Mouse (Mus musculus) heart, embryonic 14.5 days (tissue): Measurements from ENCODE around the gene Mrps9. TPM values are rescaled to one million over a fixed set of nuclear protein-coding genes. Genes with fewer than 3 reads are reported as not detected.
A peak's percentile ranks its signal among the peaks of the same experiment; 100 is the strongest.

Experiments used
- ATAC-seq: fragments of 200-750 bp; cut with Nextera tagmentation; 2 replicates; pipeline ENCODE4 v1.8.0; 2017; ENCODE audit warnings: low read depth, moderate TSS enrichment; ENCODE audit not compliant: insufficient number of reproducible peaks, insufficient read depth, low FRiP score
- H3K27ac ChIP-seq, 2 experiments: fragments of 200-500 bp in 1 of 2; fragments of 300-500 bp in 1 of 2; sonication (generic) in 1 of 2; replicated peaks in 1 of 2; 2 replicates each; pipeline ENCODE4 v1.5.1; 2012 to 2014; ENCODE audit warnings: low read depth in 2 of 2, low read length in 2 of 2, control low read depth in 1 of 2, mild to moderate bottlenecking in 1 of 2, mixed read lengths in 1 of 2; ENCODE audit not compliant: control insufficient read depth in 1 of 2, insufficient read depth in 1 of 2
- H3K27me3 ChIP-seq: fragments of 300-500 bp; sonication (generic); 2 replicates; pipeline ENCODE4 v1.6.1; 2014; ENCODE audit warnings: mild to moderate bottlenecking, low read length, control low read depth; ENCODE audit not compliant: control insufficient read depth, insufficient read depth
- H3K36me3 ChIP-seq: fragments of 300-500 bp; sonication (generic); 2 replicates; pipeline ENCODE4 v1.6.1; 2014; ENCODE audit warnings: mild to moderate bottlenecking, control low read depth, low read length, mixed read lengths; ENCODE audit not compliant: control insufficient read depth, insufficient read depth
- H3K4me1 ChIP-seq, 2 experiments: fragments of 200-500 bp in 1 of 2; fragments of 300-500 bp in 1 of 2; sonication (generic) in 1 of 2; 2 replicates each; pipeline ENCODE4 v1.6.1; 2012 to 2014; ENCODE audit warnings: low read length in 2 of 2, control low read depth in 1 of 2, mixed read lengths in 1 of 2; ENCODE audit not compliant: control insufficient read depth in 2 of 2, insufficient read depth in 2 of 2
- H3K4me2 ChIP-seq: fragments of 300-500 bp; sonication (generic); 2 replicates; pipeline ENCODE4 v1.6.1; 2014; ENCODE audit warnings: mild to moderate bottlenecking, low read length
- H3K4me3 ChIP-seq, 2 experiments: fragments of 200-500 bp in 1 of 2; fragments of 300-500 bp in 1 of 2; sonication (generic) in 1 of 2; 2 replicates each; pipeline ENCODE4 v1.5.1; 2012 to 2014; ENCODE audit warnings: low read length in 2 of 2, mild to moderate bottlenecking in 2 of 2, control low read depth in 1 of 2, low read depth in 1 of 2, moderate library complexity in 1 of 2; ENCODE audit not compliant: control insufficient read depth in 1 of 2, insufficient read depth in 1 of 2
- H3K9ac ChIP-seq: fragments of 300-500 bp; sonication (generic); 2 replicates; pipeline ENCODE4 v1.6.1; 2014; ENCODE audit warnings: mild to moderate bottlenecking, low read length
- H3K9me3 ChIP-seq: fragments of 300-500 bp; sonication (generic); 2 replicates; pipeline ENCODE4 v1.6.1; 2016; ENCODE audit warnings: low read length, control low read depth; ENCODE audit not compliant: control insufficient read depth
- WGBS: fragments of 180-500 bp; shearing (Covaris S2); extraction: QIAGEN DNeasy Blood & Tissue Kit; methylation state at CpG from one replicate; pipeline ENCODE4 v1.1.7; 2014; 5-methylcytosine and 5-hydroxymethylcytosine counted together
- polyA plus RNA-seq: library from polyadenylated mRNA; unstranded; fragments of >200 nt; fragmentation: Nextera tagmentation; extraction: Ambion mirVana; gene quantifications from 2 replicates; pipeline ENCODE4 v1.2.1, GENCODE M21; 2014

Mrps9 gene
- polyA plus RNA-seq, 1 experiment from 2014 or later: 71.7 TPM

- Histone ChIP-seq H3K4me3 (peak within 1 kb of the TSS; percentile 44 to 76), H3K27ac (no peak within 1 kb of the TSS), H3K4me2 (peak within 1 kb of the TSS; percentile 99), H3K36me3 (no peaks in the 10 kb centered on the region), H3K27me3 (0 out of 2 replicates have a peak, but pooled peaks cover 4% of the 10 kb centered on the region), H3K4me1 (peaks cover 3 to 5% of the 10 kb centered on the region in 2 experiments; a peak in 2 of 4 replicates), H3K9ac (peak within 1 kb of the TSS; percentile 73), H3K9me3 (no peaks in the 10 kb centered on the region)
- peak; percentile 62 for ATAC-seq
- 1% methylated on average over 65 of the region's 71 CpGs for WGBS
Measured at GRCm38 (mm10) chr1:42952734-42953481, 101.9 kb downstream of the Mrps9 start, which contains the start of gene Gpr45. Gene Gpr45, plus strand, starts transcription at chr1:42952872.

- H3K4me1 ChIP-seq: peaks cover 3 to 5% of the 10 kb centered on the region in 2 experiments; a peak in 2 of 4 replicates
- peak overlapping the region; percentile 44 to 76 for H3K4me3 ChIP-seq
- no peak overlapping the region for H3K27ac ChIP-seq
- no peaks in the 10 kb centered on the region for H3K36me3 ChIP-seq
- peak overlapping the region; percentile 73 for H3K9ac ChIP-seq
- WGBS: 2% methylated on average over 16 of the region's 16 CpGs
- H3K4me2 ChIP-seq: peak overlapping the region; percentile 99
- no peak for ATAC-seq
- 0 out of 2 replicates have a peak, but pooled peaks cover 4% of the 10 kb centered on the region for H3K27me3 ChIP-seq
- no peaks in the 10 kb centered on the region for H3K9me3 ChIP-seq
Measured at GRCm38 (mm10) chr1:42953482-42953822, 102.4 kb downstream of the Mrps9 start.

Other genes with a start within 250 kb of the Mrps9 start
- gene Pou3f3, start 155.5 kb upstream of the Mrps9 start, polyA plus RNA-seq: 0.03 TPM in 1 of 2 replicates, not detected in the other
- gene Gpr45, start 101.6 kb downstream of the Mrps9 start, polyA plus RNA-seq: 2.0 and 2.1 TPM in 2 replicates
- gene Tgfbrap1, start 247.4 kb downstream of the Mrps9 start, polyA plus RNA-seq: 7.5 and 7.7 TPM in 2 replicates
- gene AI597479, start 247.5 kb downstream of the Mrps9 start, polyA plus RNA-seq: 20.4 and 23.5 TPM in 2 replicates